Mouse (Mus musculus): ENCODE measurements around the gene Isyna1.

DNA sequence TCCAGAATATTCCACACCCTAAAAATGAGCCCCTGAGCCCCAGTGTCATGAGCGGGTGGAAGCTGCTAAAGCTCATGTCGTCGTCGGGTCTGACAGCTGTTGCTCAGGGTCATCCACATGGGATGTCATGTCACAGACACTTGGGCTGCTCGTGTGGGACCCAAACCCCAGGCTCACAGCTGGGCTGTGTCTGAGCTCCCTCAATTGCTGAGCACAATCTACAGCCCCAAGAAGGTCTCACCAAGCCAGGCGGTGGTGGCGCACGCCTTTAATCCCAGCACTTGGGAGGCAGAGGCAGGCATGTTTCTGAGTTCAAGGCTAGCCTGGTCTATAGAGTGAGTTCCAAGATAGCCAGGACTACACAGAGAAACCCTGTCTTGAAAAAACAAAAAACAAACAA is 21.1 kb downstream of the Isyna1 start:
- TF ChIP-seq CTCF (IDR thresholded peaks at IDR 0.05; ENCODE audit: insufficient read depth, low read length) (no peak), POLR2A (IDR thresholded peaks at IDR 0.05; ENCODE audit: borderline replicate concordance, extremely low read depth, low read depth, low read length) (no peak)
